Mouse (Mus musculus) heart, embryonic 15.5 days (tissue): ENCODE measurements around the gene Cyp8b1. TPM values are rescaled to one million over a fixed set of nuclear protein-coding genes. Genes with fewer than 3 reads are reported as not detected.

Experiments
- ATAC-seq: fragments of 200-750 bp; cut with Nextera tagmentation; replicated peaks from 2 replicates; pipeline ENCODE4 v1.8.0; 2017; ENCODE audit warnings: low read depth, moderate TSS enrichment; ENCODE audit not compliant: insufficient number of reproducible peaks, insufficient read depth, low FRiP score
- H3K27ac ChIP-seq: fragments of 300-500 bp; sonication (generic); 2 replicates; pipeline ENCODE4 v1.5.1; 2015; ENCODE audit warnings: mild to moderate bottlenecking, inconsistent platforms
- H3K27me3 ChIP-seq: fragments of 300-500 bp; sonication (generic); 2 replicates; pipeline ENCODE4 v1.6.1; 2015; ENCODE audit warnings: inconsistent platforms
- H3K36me3 ChIP-seq: fragments of 300-500 bp; sonication (generic); 2 replicates; pipeline ENCODE4 v1.6.1; 2015; ENCODE audit warnings: mild to moderate bottlenecking, inconsistent platforms
- H3K4me1 ChIP-seq: fragments of 300-500 bp; sonication (generic); replicated peaks from 2 replicates; pipeline ENCODE4 v1.6.1; 2015; ENCODE audit warnings: inconsistent platforms
- H3K4me2 ChIP-seq: fragments of 300-500 bp; sonication (generic); 2 replicates; pipeline ENCODE4 v1.6.1; 2015; ENCODE audit warnings: inconsistent platforms, mild to moderate bottlenecking, moderate library complexity
- H3K4me3 ChIP-seq: fragments of 300-500 bp; sonication (generic); 2 replicates; pipeline ENCODE4 v1.5.1; 2015; ENCODE audit warnings: mild to moderate bottlenecking, inconsistent platforms
- H3K9ac ChIP-seq: fragments of 300-500 bp; sonication (generic); 2 replicates; pipeline ENCODE4 v1.6.1; 2015; ENCODE audit warnings: mild to moderate bottlenecking, inconsistent platforms
- H3K9me3 ChIP-seq: fragments of 300-500 bp; sonication (generic); replicated peaks from 2 replicates; pipeline ENCODE4 v1.6.1; 2016; ENCODE audit warnings: inconsistent platforms
- WGBS: fragments of 180-500 bp; shearing (Covaris S2); methylation state at CpG from one replicate; pipeline ENCODE4 v1.1.7; 2015; ENCODE audit warnings: mixed read lengths; 5-methylcytosine and 5-hydroxymethylcytosine counted together
- polyA plus RNA-seq: library from polyadenylated mRNA; unstranded; fragments of >200 nt; fragmentation: Nextera tagmentation; extraction: Ambion mirVana; gene quantifications from 2 replicates; pipeline ENCODE4 v1.2.1, GENCODE M21; 2015

Gene Cyp8b1
- polyA plus RNA-seq, 1 experiment from 2014 or later = not detected

DNA sequence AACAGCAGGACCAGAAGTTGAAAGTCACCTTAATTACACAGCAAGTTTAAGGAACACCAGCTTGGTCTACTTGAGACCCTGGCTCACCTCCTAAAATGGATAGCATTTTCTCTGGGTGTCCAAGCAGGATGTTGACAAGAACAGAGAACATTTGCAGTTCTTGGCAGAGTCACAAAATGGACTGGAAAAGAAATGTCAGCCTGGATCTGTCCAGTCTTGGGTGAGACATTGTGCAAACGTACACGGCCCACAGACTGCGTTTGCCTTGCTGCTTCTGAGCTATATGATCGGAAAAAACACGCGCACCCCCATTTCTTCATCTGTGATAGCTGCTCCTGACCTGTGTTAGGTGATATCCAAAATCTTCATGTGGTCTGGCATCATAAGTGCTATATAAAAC is 48.5 kb downstream of the Cyp8b1 start:
- Histone ChIP-seq H3K9ac (no peak overlapping the region), H3K4me3 (no peak overlapping the region), H3K27me3 (no peaks in the 10 kb centered on the region), H3K9me3 (no peaks in the 10 kb centered on the region), H3K36me3 (no peaks in the 10 kb centered on the region), H3K4me1 (no peaks in the 10 kb centered on the region), H3K4me2 (no peak overlapping the region), H3K27ac (peak overlapping the region; percentile 40; the same call in 1 of the 2 replicates)
- ATAC-seq = 0 out of 2 replicates have a peak, but pooled peaks have one; percentile 43
- whole genome bisulfite sequencing = 65% methylated on average over 6 of the region's 6 CpGs

DNA sequence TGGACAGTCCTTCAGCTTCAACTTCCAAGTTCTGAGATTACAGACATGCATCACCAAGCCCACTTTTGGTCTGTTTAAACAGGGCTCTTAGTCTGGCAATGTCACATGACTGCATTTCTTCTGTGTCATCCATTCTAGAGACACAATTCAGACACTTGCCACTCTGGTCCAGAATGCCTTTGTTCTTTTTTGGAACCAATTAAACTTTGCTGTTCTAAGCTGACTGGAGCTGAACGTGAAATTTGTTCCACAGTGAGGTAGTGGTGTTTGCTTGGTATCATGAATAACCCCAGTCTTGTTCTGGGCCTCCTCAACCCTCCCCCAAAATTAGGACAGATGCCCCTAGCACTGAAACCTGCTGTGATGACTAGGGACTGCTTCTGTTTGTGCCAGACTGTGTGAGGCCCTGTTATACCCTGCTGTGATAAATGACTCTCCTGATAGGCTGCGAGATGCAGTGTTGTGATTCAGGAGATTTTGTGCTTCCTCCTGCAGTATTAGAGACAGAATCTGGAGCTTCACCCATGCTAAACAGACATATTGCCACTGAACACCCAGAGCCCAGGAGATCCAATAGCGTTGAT is 50.6 kb downstream of the Cyp8b1 start:
- Histone ChIP-seq H3K4me1 (no peaks in the 10 kb centered on the region), H3K4me3 (no peak overlapping the region), H3K27me3 (no peaks in the 10 kb centered on the region), H3K4me2 (no peak overlapping the region), H3K9me3 (no peaks in the 10 kb centered on the region), H3K9ac (no peak overlapping the region), H3K36me3 (no peaks in the 10 kb centered on the region), H3K27ac (no peak overlapping the region)
- no peak for ATAC-seq
- WGBS = 50% methylated on average over 3 of the region's 3 CpGs

DNA sequence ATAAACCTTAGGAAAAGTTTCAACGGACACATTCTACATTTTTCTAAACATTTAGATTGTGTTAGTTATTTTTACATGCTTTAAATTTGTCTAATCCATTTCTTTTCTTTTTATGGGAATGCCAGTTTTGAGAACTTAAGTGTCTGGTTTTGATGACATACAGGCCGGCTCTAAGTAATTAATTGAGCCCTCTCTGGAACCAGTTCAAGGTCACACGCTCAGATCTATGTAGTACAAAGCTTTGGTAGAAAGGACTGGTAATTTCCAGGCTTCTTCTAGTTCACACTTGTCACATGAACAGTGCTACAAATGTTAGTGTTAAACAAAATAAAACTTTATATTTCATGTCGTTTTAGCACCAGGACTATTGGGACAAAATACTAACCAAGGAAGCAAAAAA is 51.3 kb downstream of the Cyp8b1 start:
- H3K9ac ChIP-seq = no peak overlapping the region
- 64% methylated on average over 4 of the region's 4 CpGs for WGBS
- no peaks in the 10 kb centered on the region for H3K36me3 ChIP-seq
- no peak overlapping the region for H3K4me2 ChIP-seq
- no peak overlapping the region for H3K4me3 ChIP-seq
- no peaks in the 10 kb centered on the region for H3K9me3 ChIP-seq
- ATAC-seq = no peak
- H3K27me3 ChIP-seq = no peaks in the 10 kb centered on the region
- no peaks in the 10 kb centered on the region for H3K4me1 ChIP-seq
- no peak overlapping the region for H3K27ac ChIP-seq

Other genes with a start within 250 kb of the Cyp8b1 start
- 5.7 and 6.0 TPM in 2 replicates for gene Sec22c, start 210.8 kb downstream of the Cyp8b1 start, polyA plus RNA-seq
- 153 and 193 TPM in 2 replicates for gene Ss18l2, start 206.0 kb downstream of the Cyp8b1 start, polyA plus RNA-seq
- gene Nktr, start 197.1 kb downstream of the Cyp8b1 start, polyA plus RNA-seq = 43.6 and 46.0 TPM in 2 replicates
- gene Zfp651, start 157.0 kb downstream of the Cyp8b1 start, polyA plus RNA-seq = 18.2 and 23.0 TPM in 2 replicates
- 4.5 and 5.5 TPM in 2 replicates for gene Klhl40, start 138.7 kb downstream of the Cyp8b1 start, polyA plus RNA-seq
- 17.5 and 18.3 TPM in 2 replicates for gene Hhatl, start 123.8 kb downstream of the Cyp8b1 start, polyA plus RNA-seq
- gene Ccdc13, start 76.8 kb downstream of the Cyp8b1 start, polyA plus RNA-seq = 0.23 TPM in 1 of 2 replicates, not detected in the other
- 206 and 251 TPM in 2 replicates for gene Higd1a, start 57.9 kb downstream of the Cyp8b1 start, polyA plus RNA-seq
- gene Ackr2, start 17.9 kb downstream of the Cyp8b1 start, polyA plus RNA-seq = 1.2 and 2.0 TPM in 2 replicates
- 1.2 and 2.2 TPM in 2 replicates for gene Fam198a, start 34.7 kb upstream of the Cyp8b1 start, polyA plus RNA-seq
- 10.9 and 13.0 TPM in 2 replicates for gene Pomgnt2, start 80.8 kb upstream of the Cyp8b1 start, polyA plus RNA-seq
- 47.3 and 49.9 TPM in 2 replicates for gene Snrk, start 201.0 kb upstream of the Cyp8b1 start, polyA plus RNA-seq